Mouse (Mus musculus) liver, embryonic 11.5 days (tissue): ENCODE measurements around the gene Gm6710. TPM values are rescaled to one million over a fixed set of nuclear protein-coding genes. Genes with fewer than 3 reads are reported as not detected.
"Not testable (repeated sequence)": the region's sequence is repeated elsewhere in the genome, so short reads cannot be mapped to it uniquely, and the experiment has no call there.

Source experiments
- ATAC-seq: fragments of 200-750 bp; cut with Nextera tagmentation; replicated peaks from 2 replicates; pipeline ENCODE4 v1.8.0; 2017; ENCODE audit warnings: moderate number of reproducible peaks, mild to moderate bottlenecking, moderate TSS enrichment, moderate library complexity; ENCODE audit not compliant: low FRiP score
- DNase-seq: peaks from one replicate; pipeline ENCODE4 v3.0.0-alpha.2; 2017; ENCODE audit warnings: low spot score
- H3K27ac ChIP-seq: fragments of 300-500 bp; sonication (generic); 2 replicates; pipeline ENCODE4 v1.5.1; 2014; ENCODE audit warnings: mild to moderate bottlenecking, low read depth, low read length, control low read depth
- H3K27me3 ChIP-seq: fragments of 300-500 bp; sonication (generic); replicated peaks from 2 replicates; pipeline ENCODE4 v1.6.1; 2014; ENCODE audit warnings: low read length, mixed read lengths; ENCODE audit not compliant: control insufficient read depth, insufficient read depth
- H3K36me3 ChIP-seq: fragments of 300-500 bp; sonication (generic); 2 replicates; pipeline ENCODE4 v1.6.1; 2014; ENCODE audit warnings: mild to moderate bottlenecking, low read length, moderate library complexity, mixed read lengths; ENCODE audit not compliant: control insufficient read depth, insufficient read depth
- H3K4me1 ChIP-seq: fragments of 300-500 bp; sonication (generic); replicated peaks from 2 replicates; pipeline ENCODE4 v1.6.1; 2014; ENCODE audit warnings: low read length, mixed read lengths; ENCODE audit not compliant: control insufficient read depth, insufficient read depth
- H3K4me2 ChIP-seq: fragments of 300-500 bp; sonication (generic); 2 replicates; pipeline ENCODE4 v1.6.1; 2014; ENCODE audit warnings: mild to moderate bottlenecking, control low read depth, moderate library complexity
- H3K4me3 ChIP-seq: fragments of 300-500 bp; sonication (generic); 2 replicates; pipeline ENCODE4 v1.5.1; 2014; ENCODE audit warnings: low read depth, low read length, control low read depth
- H3K9ac ChIP-seq: fragments of 300-500 bp; sonication (generic); 2 replicates; pipeline ENCODE4 v1.6.1; 2014; ENCODE audit warnings: low read depth, low read length, control low read depth
- H3K9me3 ChIP-seq: fragments of 300-500 bp; sonication (generic); 2 replicates; pipeline ENCODE4 v1.6.1; 2016; ENCODE audit warnings: low read length, inconsistent platforms, mixed read lengths; ENCODE audit not compliant: control insufficient read depth
- WGBS: fragments of 180-500 bp; shearing (Covaris S2); extraction: QIAGEN DNeasy Blood & Tissue Kit; methylation state at CpG from one replicate; pipeline ENCODE4 v1.1.7; 2014; 5-methylcytosine and 5-hydroxymethylcytosine counted together
- polyA plus RNA-seq: library from polyadenylated mRNA; unstranded; fragments of >200 nt; fragmentation: Nextera tagmentation; extraction: Ambion mirVana; gene quantifications from 2 replicates; pipeline ENCODE4 v1.2.1, GENCODE M21; 2014

Gm6710 gene
- 9.5 and 12.6 TPM in 2 replicates for polyA plus RNA-seq

- H3K9me3 ChIP-seq, H3K4me3 ChIP-seq, H3K4me1 ChIP-seq, ATAC-seq, H3K4me2 ChIP-seq, H3K36me3 ChIP-seq, DNase-seq, H3K9ac ChIP-seq, H3K27ac ChIP-seq, H3K27me3 ChIP-seq: not testable (repeated sequence)
- no CpG with 5 or more reads among the region's 7 CpGs for whole genome bisulfite sequencing
These were observed at the start of gene Gm6710 for GRCm38 (mm10) chr2:175869024-175869423. Gene Gm6710, plus strand, starts transcription at chr2:175869219.

Other genes with a start within 250 kb of the Gm6710 start
- not detected in 2 replicates for gene Gm11007, start 225.2 kb upstream of the Gm6710 start, polyA plus RNA-seq
- gene Zfp969, start 165.6 kb upstream of the Gm6710 start, polyA plus RNA-seq: 16.3 and 23.6 TPM in 2 replicates
- not detected in 2 replicates for gene Gm2007, start 127.7 kb upstream of the Gm6710 start, polyA plus RNA-seq
- 2.2 and 5.1 TPM in 2 replicates for gene Gm14288, start 68.1 kb upstream of the Gm6710 start, polyA plus RNA-seq
- gene Zfp966, start 61.9 kb downstream of the Gm6710 start, polyA plus RNA-seq: 3.9 and 5.8 TPM in 2 replicates
- gene Gm2026, start 96.1 kb downstream of the Gm6710 start, polyA plus RNA-seq: 14.4 and 16.4 TPM in 2 replicates